Mouse (Mus musculus) stomach, embryonic 14.5 days (tissue): ENCODE measurements around the gene Dennd1b. TPM values are rescaled to one million over a fixed set of nuclear protein-coding genes. Genes with fewer than 3 reads are reported as not detected.

Experiments
- ATAC-seq: fragments of 200-750 bp; cut with Nextera tagmentation; 2 replicates; pipeline ENCODE4 v1.8.0; 2017; ENCODE audit warnings: low read depth, moderate TSS enrichment; ENCODE audit not compliant: insufficient number of reproducible peaks, insufficient read depth, low FRiP score
- H3K27ac ChIP-seq: fragments of 300-500 bp; sonication (generic); 2 replicates; pipeline ENCODE4 v1.5.1; 2014; ENCODE audit warnings: mild to moderate bottlenecking, low read length, moderate library complexity, mixed read lengths
- H3K27me3 ChIP-seq: fragments of 300-500 bp; sonication (generic); 2 replicates; pipeline ENCODE4 v1.6.1; 2014; ENCODE audit warnings: low read length, control low read depth, mixed read lengths; ENCODE audit not compliant: control insufficient read depth, insufficient read depth
- H3K36me3 ChIP-seq: fragments of 300-500 bp; sonication (generic); 2 replicates; pipeline ENCODE4 v1.6.1; 2014; ENCODE audit warnings: mild to moderate bottlenecking, control low read depth, low read length, moderate library complexity, mixed read lengths; ENCODE audit not compliant: control insufficient read depth, insufficient read depth
- H3K4me1 ChIP-seq: fragments of 300-500 bp; sonication (generic); 2 replicates; pipeline ENCODE4 v1.6.1; 2014; ENCODE audit warnings: low read length, control low read depth, mixed read lengths; ENCODE audit not compliant: control insufficient read depth, insufficient read depth
- H3K4me2 ChIP-seq: fragments of 300-500 bp; sonication (generic); replicated peaks from 2 replicates; pipeline ENCODE4 v1.6.1; 2014; ENCODE audit warnings: low read depth, low read length, control low read depth
- H3K4me3 ChIP-seq: fragments of 300-500 bp; sonication (generic); 2 replicates; pipeline ENCODE4 v1.5.1; 2014; ENCODE audit warnings: low read depth, low read length, control low read depth
- H3K9ac ChIP-seq: fragments of 300-500 bp; sonication (generic); replicated peaks from 2 replicates; pipeline ENCODE4 v1.6.1; 2014; ENCODE audit warnings: low read depth, mild to moderate bottlenecking, control low read depth, low read length, moderate library complexity, mixed read lengths
- H3K9me3 ChIP-seq: fragments of 300-500 bp; sonication (generic); 2 replicates; pipeline ENCODE4 v1.6.1; 2016; ENCODE audit warnings: low read depth, low read length, control low read depth; ENCODE audit not compliant: control insufficient read depth
- WGBS: fragments of 180-500 bp; shearing (Covaris S2); extraction: QIAGEN DNeasy Blood & Tissue Kit; methylation state at CpG from one replicate; pipeline ENCODE4 v1.1.7; 2014; 5-methylcytosine and 5-hydroxymethylcytosine counted together
- polyA plus RNA-seq: library from polyadenylated mRNA; unstranded; fragments of >200 nt; fragmentation: Nextera tagmentation; extraction: Ambion mirVana; gene quantifications from 2 replicates; pipeline ENCODE4 v1.2.1, GENCODE M21; 2014

The Dennd1b gene
- polyA plus RNA-seq, 1 experiment from 2014 or later, result 12.8 TPM

DNA sequence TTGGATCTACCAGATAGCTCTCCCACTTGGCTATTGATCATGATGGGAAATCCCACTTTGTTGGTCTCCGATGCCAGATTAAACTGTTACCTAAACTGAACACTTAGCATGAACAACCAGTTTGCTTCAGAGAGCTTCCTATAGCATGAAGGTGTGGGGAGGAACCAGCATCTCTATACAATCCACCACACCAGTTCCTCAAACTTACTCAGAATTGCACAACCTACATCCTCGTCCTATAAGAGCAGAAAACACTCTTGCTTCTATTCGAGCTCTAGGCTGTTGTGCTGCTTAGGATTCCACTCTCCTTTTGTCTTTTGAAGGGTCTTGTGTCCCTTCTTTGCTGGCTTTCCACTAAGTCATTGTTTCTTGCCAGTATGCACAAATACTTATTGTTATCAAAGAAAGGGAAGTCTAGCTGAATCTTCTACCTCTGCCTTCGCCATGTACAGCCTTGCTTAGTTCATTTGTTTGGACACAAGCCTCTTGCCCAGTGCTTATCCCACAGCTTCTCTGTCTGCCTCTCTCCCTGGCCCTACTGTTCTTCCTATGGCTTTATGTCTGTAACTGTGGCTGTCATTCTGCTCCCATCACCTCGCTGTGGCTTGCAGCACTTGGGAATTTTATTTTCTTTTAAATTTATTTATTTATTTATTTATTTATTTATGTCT, 52.0 kb downstream of the Dennd1b start:
- Histone ChIP-seq H3K9ac (no peak overlapping the region), H3K9me3 (no peaks in the 10 kb centered on the region), H3K4me1 (no peaks in the 10 kb centered on the region), H3K4me3 (no peak overlapping the region), H3K36me3 (no peaks in the 10 kb centered on the region), H3K4me2 (no peak overlapping the region), H3K27me3 (no peaks in the 10 kb centered on the region), H3K27ac (no peak overlapping the region)
- no peak for ATAC-seq
- 78% methylated on average over 5 of the region's 5 CpGs for WGBS

DNA sequence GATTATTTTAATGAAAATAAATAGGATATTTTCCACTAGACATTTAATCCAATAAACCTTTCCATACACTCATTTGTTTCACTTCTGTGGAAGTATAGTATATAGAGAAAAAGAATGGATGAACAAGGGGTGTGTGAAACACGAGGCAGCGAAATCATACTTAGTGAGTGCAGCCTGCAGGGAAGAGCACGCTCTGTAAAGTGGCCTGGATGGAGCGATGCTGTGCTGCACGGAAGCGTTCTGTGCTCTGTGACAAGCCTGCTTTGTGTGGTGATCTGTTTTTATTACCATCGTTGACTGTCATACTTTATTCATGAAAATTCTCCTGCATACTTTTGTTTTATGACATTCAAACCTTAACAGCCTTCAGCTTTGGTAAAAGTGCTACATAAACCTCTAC, 58.1 kb downstream of the Dennd1b start:
- Histone ChIP-seq H3K9me3 (no peaks in the 10 kb centered on the region), H3K27me3 (no peaks in the 10 kb centered on the region), H3K4me3 (no peak overlapping the region), H3K4me1 (no peaks in the 10 kb centered on the region), H3K36me3 (no peaks in the 10 kb centered on the region), H3K27ac (no peak overlapping the region), H3K4me2 (no peak overlapping the region), H3K9ac (no peak overlapping the region)
- no peak for ATAC-seq
- whole genome bisulfite sequencing, result 46% methylated on average over 7 of the region's 7 CpGs

DNA sequence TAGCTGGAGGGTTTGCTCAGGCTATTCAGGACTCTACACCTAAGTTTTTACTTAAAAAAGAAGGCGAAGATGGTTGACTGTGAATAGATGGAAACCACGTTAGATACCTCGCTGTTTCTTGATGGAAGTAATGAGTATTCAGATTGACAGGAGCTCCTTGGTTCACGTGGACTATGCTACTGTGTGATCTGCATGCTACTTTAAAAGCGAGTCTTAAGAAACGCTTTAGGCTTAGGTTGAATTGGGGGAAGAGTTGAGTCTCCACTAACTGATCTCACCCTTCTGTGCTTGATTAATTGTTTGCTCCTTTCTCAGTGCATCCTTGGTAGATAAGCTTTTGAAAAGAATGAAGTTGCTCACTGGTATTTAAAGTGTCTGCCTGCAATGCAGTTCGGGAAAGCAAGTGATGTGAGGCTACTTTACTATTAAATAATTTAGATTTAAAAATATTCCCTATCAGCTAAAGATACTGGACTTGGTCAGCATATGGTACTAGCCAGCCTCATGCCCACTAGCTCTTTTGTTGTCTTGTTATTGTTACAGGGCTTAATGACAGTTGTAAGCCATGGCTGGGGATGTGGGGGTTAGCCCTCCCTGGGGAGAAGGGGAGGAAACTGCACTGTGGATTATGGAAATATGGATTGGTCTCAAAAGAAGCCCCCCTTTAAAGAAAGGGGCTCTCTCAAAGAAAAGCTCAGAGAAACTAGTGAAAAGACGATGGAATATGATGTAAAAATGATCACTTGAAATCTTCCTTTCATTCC, 62.8 kb downstream of the Dennd1b start:
- H3K9me3 ChIP-seq, result no peaks in the 10 kb centered on the region
- ATAC-seq, result no peak
- no peaks in the 10 kb centered on the region for H3K36me3 ChIP-seq
- no peak overlapping the region for H3K4me3 ChIP-seq
- 70% methylated on average over 8 of the region's 8 CpGs for WGBS
- H3K27ac ChIP-seq, result no peak overlapping the region
- H3K27me3 ChIP-seq, result no peaks in the 10 kb centered on the region
- no peak overlapping the region for H3K4me2 ChIP-seq
- H3K9ac ChIP-seq, result no peak overlapping the region
- no peaks in the 10 kb centered on the region for H3K4me1 ChIP-seq

DNA sequence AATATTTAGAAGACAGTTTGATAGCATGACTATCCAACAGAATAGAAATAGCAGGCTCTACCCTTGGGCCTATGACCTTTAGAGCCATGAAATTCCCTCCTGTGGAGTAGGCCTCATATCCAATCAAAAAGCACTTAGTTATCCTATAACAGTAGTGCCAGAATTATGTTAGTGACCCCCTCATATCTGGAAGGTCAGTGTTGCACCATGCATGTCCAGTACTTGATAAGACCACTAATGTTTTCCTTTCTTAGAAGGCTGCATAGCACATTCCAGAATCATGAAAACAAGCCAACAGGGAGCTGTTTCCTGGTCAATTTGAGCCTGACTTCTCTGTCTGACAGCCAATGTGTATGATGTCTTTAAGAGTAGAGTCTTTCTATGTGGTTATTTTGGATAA, 66.3 kb downstream of the Dennd1b start:
- no peak for ATAC-seq
- H3K27ac ChIP-seq, result no peak overlapping the region

DNA sequence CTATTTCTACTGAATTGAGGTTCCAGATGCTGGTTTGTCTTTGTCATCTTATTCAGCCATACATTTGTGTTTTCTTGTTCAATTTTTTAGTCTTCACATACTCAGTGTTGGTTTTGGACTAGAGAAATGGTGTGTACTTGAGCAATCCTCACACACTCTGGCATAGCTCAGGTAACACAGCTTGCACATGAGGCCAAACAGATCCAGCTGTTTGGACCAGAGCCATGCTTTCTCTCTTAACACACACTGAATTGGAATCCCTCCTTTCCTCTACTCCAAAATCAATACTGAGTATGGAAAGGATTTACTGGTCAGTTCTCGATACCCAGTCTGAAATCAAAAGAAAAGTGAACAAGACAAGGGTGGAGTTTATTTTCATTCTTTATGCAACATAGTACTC, 69.2 kb downstream of the Dennd1b start:
- 89% methylated on average over 1 of the region's 1 CpGs for WGBS
- ATAC-seq, result no peak
- Histone ChIP-seq H3K4me3 (no peak overlapping the region), H3K27ac (no peak overlapping the region), H3K4me2 (no peak overlapping the region), H3K27me3 (no peaks in the 10 kb centered on the region), H3K9me3 (no peaks in the 10 kb centered on the region), H3K4me1 (no peaks in the 10 kb centered on the region), H3K9ac (no peak overlapping the region), H3K36me3 (no peaks in the 10 kb centered on the region)

More for the DNA sequence above, 66.3 kb downstream of the Dennd1b start:
- Histone ChIP-seq H3K4me1 (no peaks in the 10 kb centered on the region), H3K4me2 (no peak overlapping the region), H3K36me3 (no peaks in the 10 kb centered on the region), H3K9ac (no peak overlapping the region), H3K4me3 (no peak overlapping the region), H3K27me3 (no peaks in the 10 kb centered on the region), H3K9me3 (no peaks in the 10 kb centered on the region)

DNA sequence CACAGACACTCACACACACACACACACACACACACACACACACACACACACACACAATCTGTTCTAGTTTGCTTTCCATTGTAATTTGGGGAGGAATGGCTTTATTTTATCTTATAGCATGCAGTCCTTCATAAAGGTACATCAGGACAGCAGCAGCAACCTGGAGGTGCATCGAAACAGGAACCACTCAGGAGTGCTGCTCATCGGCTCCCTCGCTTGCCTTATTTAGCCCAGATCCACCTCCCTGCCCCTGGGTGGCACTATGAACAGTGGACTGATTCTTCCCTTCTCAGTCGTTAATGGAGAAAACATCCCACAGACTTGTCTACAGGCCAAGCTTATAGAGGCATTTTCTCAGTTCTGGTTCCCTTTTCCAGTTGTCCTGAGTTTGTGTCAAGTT, 71.9 kb downstream of the Dennd1b start:
- Histone ChIP-seq H3K4me1 (no peaks in the 10 kb centered on the region), H3K27me3 (no peaks in the 10 kb centered on the region), H3K4me2 (no peak overlapping the region), H3K9me3 (no peaks in the 10 kb centered on the region), H3K36me3 (no peaks in the 10 kb centered on the region), H3K9ac (no peak overlapping the region), H3K27ac (no peak overlapping the region), H3K4me3 (no peak overlapping the region)
- WGBS, result 72% methylated on average over 4 of the region's 4 CpGs
- no peak for ATAC-seq

DNA sequence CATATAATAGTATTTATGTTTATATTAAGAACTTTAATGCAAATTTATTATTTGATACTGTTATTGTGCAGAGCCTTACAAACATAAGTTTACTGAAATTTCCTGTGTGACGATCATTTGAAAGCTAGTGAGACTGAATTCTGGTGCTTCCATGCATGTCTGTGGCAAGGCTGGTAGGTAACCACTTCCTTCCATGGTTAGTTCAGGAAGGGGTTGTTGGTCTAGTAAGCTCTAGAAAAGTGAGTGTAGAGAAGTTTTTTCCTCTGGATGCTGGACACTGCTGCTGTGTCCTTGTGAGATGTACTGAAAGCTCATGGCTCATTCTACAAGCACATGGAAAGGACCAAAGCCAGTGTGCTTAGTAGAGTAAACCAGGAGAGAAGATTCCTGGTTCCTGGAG, 73.1 kb downstream of the Dennd1b start:
- Histone ChIP-seq H3K4me2 (no peak overlapping the region), H3K9me3 (no peaks in the 10 kb centered on the region), H3K27me3 (no peaks in the 10 kb centered on the region), H3K27ac (no peak overlapping the region), H3K36me3 (no peaks in the 10 kb centered on the region), H3K4me3 (no peak overlapping the region), H3K9ac (no peak overlapping the region), H3K4me1 (no peaks in the 10 kb centered on the region)
- 87% methylated on average over 1 of the region's 1 CpGs for WGBS
- ATAC-seq, result no peak

DNA sequence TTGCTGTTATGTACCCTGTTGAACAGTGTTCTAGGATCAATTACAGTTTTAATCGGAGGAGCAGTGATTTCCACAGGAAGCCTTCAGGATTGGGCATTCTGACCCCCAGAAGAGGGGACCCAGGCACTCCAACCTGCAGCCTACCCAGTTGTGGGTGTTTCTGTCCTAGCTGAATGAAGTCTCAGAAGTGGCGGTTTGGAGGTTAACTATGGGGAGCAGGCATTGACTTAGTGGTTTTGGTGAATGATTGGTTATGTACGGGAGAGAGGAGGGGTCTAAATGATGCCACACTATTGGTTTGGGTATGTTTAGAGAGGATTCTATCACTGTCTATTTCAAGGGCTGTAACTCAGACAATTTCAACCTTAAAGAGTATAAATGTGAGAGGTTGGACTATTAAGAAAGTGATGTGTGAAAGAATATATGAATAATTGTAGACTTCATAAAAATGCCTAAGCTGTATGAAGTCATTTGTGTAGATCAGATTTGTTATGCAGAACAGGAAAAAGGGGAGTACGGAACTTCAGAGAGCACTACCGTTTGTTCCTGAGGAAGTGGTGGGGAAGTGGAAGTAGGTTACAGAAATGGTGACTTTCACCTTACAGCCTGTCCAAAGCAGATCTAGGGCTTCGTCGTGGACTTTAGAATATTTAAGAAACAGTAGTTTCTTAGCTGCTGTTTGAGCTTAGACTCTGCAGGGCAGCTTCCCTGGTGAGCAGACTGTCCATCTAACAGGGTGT, 73.7 kb downstream of the Dennd1b start:
- H3K36me3 ChIP-seq, result no peaks in the 10 kb centered on the region
- H3K9ac ChIP-seq, result no peak overlapping the region
- H3K4me1 ChIP-seq, result no peaks in the 10 kb centered on the region
- 61% methylated on average over 7 of the region's 7 CpGs for WGBS
- no peak overlapping the region for H3K4me2 ChIP-seq
- ATAC-seq, result no peak
- H3K9me3 ChIP-seq, result no peaks in the 10 kb centered on the region
- H3K27ac ChIP-seq, result no peak overlapping the region
- no peak overlapping the region for H3K4me3 ChIP-seq
- H3K27me3 ChIP-seq, result no peaks in the 10 kb centered on the region
